Mouse (Mus musculus): ENCODE results near the gene Sowaha. TPM values are rescaled to one million over a fixed set of nuclear protein-coding genes. Genes with fewer than 3 reads are reported as not detected.
A peak's percentile ranks its signal among the peaks of the same experiment; 100 is the strongest.

The Sowaha gene
- not detected in 3 replicates for total RNA-seq (2017)

DNA sequence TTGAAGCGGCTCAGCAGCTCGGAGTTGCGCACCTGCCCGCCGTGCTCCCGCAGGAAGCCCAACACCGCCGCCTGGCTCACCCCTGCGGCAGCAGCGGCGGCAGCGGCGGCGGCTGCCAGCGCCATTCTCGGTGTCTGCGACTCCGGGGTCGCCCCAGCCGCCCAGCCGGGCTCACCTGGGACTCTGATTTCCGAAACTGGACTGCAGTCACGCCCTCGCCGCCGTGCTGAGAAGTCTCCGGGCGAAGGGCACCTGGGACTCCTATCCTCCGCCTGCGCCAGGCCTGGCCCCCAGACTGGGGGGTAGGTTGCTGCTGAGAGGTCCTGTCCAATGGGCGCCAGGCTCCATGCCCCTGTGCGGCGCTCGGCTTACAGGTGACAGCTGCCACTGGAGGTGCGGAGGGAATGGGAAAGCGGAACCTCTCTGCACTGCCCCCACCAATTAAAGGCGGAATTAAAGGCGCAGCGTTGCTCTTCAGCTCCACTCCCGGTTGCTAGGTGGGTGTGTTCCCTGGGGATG is at the start of gene Sowaha, which contains the start of gene Gm9945:
Gene Sowaha, minus strand, starts transcription at position 492 of the 519 bp plus-strand sequence.
Gene Gm9945, plus strand, starts transcription at position 384 of the 519 bp plus-strand sequence.
- no peak for ATAC-seq (replicated peaks; ENCODE audit: insufficient number of reproducible peaks, low FRiP score, low TSS enrichment, poor library complexity, severe bottlenecking)

DNA sequence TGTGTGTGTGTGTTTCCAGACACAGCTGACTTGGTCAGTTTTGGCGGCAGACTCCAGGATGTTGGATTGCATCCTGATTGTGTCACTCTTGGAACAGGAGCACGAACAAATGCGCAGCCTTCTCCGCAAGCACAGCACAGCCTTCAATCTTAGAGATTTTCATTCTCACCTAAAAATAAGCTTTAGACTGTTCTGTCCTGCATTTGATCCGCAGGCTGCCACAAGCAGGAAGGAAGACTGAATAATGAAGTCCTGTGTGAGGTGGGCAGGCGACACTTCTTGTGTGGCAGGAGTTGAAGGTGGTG is 49.1 kb upstream of the Sowaha start:
- no peak for ATAC-seq (replicated peaks; ENCODE audit: insufficient number of reproducible peaks, low FRiP score, low TSS enrichment, poor library complexity, severe bottlenecking)

DNA sequence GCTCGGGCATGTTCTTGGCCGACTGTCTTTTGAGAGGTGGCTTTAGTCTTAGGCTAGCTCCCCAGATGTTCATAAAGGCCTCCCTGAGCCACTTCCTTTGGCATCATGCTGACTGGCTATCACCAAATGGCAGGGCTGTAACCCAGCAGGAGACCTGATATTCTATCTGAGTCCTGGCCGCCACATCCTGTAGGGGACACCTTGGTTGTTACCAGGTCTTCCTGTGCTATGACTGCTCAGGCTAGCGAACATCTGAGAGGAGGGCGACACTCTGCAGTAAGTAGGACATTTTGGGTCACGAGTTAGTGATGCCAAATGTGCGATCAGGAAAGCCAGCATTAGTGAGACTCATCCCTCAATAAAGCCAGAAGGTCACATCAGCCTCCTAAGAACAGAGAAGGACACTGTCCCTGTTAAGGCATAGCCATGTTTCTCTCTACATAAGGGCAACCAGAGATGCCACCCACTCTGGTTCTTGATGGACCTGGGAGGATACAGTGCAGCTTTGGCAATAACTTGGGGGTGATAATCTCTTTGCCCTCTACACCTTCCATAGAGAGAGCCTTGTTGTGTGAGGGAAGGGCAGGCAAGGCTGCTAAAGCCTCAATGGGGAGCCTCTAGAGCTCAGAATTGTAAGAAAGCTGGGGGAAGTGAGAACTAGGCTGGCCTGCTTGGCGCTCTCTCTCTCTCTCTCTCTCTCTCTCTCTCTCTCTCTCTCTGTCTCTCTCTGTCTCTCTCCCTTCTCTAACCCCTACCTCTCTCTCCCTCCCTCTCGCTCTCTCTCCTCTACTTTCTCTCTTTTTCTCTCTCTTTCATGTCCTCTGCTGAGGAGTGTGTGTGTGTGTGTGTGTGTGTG is 48.6 kb upstream of the Sowaha start:
- ATAC-seq (replicated peaks; ENCODE audit: insufficient number of reproducible peaks, low FRiP score, low TSS enrichment, poor library complexity, severe bottlenecking): no peak

DNA sequence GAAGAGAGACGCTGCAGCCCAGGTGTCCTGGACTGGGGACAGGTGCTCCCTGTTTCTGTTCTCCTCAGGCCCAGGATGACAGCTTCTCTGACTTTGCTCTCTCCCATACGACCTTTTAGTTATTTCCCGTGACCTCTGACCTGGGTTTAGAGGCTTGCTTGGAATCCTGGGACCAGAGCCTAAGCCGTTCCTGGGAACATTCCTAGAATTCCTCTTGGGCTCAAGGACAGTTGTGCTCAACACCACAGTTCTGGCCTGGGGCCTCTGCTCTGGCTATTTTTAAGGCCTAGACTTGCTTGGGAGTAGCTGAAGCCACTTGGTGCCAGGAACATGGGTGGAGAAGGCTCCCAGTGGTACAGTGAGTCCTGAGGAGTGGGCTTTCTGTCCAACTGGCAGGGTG is 45.4 kb upstream of the Sowaha start:
- ATAC-seq (replicated peaks; ENCODE audit: insufficient number of reproducible peaks, low FRiP score, low TSS enrichment, poor library complexity, severe bottlenecking): no peak

DNA sequence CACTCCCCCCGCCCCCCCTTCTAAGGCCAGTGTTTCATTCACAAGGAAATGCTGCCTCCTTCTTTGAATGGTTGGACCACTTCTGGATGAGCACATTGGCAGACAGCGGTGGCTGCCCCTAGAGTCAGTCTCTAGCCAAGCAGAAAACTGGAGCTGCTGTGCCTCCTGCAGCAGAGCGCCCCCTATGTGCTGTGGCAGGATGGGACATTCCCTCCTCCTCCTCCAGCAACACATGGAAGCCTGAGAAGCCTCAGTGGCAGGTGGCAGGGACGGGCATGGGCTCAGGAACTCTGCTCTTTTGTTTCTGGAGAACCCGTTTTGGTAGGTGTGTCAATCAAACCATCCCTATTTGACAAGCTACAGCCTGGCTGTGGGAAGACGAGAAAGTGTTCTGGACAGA is 44.8 kb upstream of the Sowaha start:
- no peak for ATAC-seq (replicated peaks; ENCODE audit: insufficient number of reproducible peaks, low FRiP score, low TSS enrichment, poor library complexity, severe bottlenecking)

DNA sequence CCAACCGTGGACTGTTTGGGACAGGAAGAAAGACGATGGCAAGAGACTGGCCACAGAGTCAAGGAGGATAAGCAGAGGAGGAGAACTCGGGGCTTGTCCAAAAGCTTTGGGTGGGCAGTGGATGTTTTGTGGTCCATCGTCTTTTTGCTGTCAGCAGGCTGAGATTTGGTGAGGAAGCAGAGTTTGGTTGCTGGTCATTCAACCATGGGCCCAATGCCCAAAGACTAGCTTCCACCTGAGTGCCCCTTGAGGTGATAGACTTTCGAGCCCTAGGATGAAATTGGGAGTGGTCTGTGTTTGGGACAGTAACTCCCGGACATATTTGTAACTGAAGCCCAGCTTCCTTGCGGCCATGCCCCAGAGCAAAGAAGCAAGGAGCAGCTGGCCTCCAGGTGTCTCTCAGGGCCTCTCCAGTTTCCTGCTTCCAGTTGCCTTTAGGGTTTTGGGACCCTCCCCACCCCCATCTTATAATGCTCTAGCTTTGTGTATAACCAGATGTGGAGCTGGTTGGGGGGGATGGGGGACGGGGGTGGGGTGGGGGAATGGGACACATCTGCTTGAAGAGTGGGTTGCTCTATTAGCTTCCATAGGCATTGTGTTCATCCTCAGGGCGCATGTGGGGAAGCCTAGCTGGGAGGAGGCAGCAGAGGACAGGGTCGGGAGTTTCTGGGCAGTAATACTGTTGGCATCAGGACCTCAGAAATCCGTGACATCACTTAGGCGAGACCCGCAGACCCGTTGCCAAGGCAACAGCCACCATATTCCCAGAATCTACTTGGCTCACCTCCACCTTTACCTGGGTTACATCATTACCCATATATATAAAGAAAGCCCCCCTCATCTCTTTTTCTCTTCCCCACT is 43.7 kb upstream of the Sowaha start:
- ATAC-seq (replicated peaks; ENCODE audit: insufficient number of reproducible peaks, low FRiP score, low TSS enrichment, poor library complexity, severe bottlenecking): no peak

DNA sequence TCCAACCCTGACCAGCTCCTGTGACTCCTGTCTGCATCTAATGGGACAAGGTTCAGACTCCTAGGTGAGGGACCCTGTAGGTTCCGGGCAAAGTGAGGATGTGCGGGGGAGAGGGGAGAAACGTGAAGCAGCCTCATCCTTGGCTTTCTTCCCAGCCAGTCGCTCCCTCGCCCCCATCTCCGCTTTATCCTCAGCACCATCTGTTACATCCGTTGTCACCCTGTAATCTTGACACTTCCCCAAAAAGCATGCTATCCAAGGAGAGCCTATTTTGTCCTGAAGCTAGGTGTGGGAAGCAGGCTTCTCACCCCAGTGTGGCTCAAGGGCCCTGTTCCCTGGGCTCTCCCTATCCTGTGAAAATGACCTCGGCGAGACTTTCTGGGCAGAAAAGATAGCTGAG is 42.9 kb upstream of the Sowaha start:
- no peak for ATAC-seq (replicated peaks; ENCODE audit: insufficient number of reproducible peaks, low FRiP score, low TSS enrichment, poor library complexity, severe bottlenecking)

DNA sequence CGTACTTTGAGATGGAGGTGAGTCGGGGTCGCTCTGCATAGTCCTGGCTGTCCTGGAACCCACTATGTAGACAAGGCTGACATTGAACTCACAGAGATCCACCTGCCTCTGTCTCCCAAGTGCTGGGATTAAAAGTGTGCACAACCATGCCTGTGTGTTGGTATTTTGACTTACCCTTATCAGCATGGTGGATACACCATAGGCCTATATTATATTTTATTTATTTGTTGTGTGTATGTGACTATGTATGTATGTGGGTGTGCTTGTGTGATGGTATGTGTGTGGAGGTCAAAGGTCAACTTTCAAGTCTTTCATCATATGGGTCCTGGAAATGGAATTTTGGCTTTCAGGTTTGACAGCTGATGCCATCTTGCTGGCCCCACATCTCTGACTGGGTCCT is 42.3 kb upstream of the Sowaha start:
- ATAC-seq (replicated peaks; ENCODE audit: insufficient number of reproducible peaks, low FRiP score, low TSS enrichment, poor library complexity, severe bottlenecking): no peak

DNA sequence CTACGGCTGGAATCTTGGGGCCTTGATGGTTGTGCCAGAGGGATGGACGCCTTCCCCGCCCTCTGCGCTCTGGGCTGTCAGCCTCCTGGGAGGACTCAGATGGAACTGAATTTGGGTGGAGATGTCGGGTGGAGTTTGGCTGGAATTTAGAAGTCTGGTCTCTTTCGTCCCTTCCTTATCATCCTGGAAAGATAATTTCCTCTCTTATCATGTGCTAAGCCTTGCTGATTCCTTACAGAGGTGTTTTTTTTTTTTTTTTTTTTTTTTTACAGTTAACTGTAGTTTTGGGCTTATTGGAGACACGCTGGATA is 41.7 kb upstream of the Sowaha start:
- no peak for ATAC-seq (replicated peaks; ENCODE audit: insufficient number of reproducible peaks, low FRiP score, low TSS enrichment, poor library complexity, severe bottlenecking)

DNA sequence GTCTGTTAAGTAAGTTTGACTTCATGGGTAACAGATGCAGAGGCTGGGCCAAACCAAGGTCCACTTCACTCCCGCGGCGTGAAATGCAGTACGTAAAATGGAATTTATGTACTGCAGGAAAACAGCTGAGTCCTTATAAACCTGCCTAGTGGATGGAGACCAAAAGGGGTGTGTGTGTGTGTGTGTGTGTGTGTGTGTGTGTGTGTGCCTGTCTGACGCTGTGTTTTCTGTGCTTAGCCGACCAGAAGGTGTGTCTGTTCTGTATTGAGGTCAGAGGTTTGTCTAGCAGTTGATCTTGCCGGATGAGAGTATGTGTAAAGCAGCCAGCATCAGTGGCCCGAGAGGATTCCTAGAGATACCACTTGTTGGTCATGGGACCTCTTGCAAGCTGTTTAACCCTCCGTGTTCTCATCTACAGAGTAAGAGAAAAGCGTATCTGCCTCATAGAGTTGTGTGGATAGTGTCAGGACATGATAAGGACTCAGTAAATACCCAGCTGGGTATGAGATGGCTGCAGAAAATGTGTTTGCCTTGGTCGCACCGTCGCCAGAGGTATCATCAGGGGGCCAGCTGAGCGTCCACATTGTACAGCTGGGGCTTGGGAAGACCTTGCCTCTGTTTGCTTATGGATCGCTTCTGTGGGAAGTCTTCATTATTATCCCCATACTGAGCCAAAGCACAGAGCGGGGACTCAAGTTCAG is 41.2 kb upstream of the Sowaha start:
- no peak for ATAC-seq (replicated peaks; ENCODE audit: insufficient number of reproducible peaks, low FRiP score, low TSS enrichment, poor library complexity, severe bottlenecking)

DNA sequence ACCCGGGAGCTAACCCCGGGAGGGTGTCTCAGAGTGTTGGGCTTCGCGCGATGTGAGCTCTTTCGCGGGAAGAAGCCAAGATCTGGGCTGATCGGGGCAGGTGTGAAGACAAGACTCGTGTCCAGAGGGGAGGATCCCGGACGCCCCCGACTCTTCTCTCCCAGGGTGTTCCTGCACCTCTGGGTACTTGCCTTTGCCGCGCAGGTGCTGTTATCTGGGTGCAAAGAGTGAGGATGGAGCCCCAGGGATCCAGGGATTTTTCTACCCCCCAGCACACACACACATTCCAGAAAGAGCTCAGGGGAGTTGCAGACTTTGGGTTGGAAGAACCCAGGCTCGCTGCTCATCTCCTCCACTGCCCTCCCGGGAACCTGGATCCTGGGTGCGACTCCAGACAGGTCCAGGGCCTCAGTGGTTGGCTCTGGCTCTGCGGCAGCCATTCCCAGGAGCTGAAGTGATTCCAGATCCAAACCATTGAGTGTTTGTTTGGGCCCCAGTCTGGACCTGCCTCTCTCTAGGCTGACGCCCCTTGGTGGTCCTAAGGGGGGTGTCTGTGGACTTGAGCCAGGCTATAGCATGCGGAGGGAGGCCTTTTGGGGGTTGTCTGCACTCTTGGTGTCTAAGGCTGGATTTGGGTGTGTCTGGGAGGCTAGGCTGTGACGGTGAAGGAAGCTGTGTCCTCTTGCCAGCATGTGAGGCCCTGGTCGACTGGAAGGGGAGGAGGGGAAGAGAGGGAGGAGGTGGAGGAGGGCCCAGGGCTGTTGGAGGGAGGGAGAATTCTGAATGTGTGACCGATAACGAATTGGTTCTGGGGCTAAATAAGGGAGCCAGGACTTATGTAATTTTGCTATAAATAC is 40.3 kb upstream of the Sowaha start:
- no peak for ATAC-seq (replicated peaks; ENCODE audit: insufficient number of reproducible peaks, low FRiP score, low TSS enrichment, poor library complexity, severe bottlenecking)

DNA sequence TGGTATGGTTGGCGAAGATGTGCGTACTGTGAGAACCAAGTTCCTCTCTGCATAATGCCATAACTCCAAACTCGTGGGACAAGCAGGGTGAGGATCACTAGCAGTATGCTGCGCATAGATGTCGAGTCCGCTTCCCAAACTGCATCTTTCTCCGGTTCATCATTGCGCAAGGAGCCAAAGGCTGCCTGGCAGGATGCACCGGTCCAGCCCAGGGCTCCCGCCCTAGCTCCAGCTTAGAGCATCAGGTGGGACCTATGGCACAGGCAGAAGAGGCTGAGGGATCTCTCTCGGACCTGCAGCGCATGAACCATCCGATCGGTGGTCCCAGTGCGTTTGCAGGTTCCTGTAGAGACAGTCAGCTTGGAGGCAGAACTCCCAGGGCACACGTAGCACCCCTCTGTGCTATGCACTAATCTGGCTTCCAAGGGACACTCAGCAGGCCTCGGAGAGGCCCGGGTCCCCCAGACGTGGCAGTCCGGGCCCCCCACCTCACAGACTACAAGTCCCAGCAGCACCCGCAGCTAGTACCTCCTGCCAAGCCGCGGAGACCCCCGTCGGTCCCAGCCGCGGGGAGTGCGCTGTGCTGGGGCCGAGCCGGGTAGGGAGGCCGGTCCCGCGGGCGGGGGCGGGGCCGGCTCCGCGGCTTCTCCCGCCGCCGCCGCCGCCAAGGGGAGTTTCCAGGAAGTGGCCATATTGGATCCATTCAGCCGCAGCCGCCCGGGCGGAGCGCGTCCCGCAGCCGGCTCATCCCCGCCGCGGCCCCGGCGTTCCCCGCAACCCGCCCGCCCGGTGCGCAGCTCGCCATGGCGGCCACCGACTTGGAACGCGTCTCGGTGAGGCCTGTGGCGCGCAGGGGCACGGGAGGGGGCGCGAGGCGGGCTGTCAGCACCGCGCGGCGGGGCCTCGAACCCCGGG is 39.4 kb upstream of the Sowaha start, which contains the start of gene Sept8:
Gene Sept8, plus strand, starts transcription at position 51 of the 915 bp plus-strand sequence.
- ATAC-seq (replicated peaks; ENCODE audit: insufficient number of reproducible peaks, low FRiP score, low TSS enrichment, poor library complexity, severe bottlenecking): peak; percentile 11; the same call in 1 of the 2 replicates

DNA sequence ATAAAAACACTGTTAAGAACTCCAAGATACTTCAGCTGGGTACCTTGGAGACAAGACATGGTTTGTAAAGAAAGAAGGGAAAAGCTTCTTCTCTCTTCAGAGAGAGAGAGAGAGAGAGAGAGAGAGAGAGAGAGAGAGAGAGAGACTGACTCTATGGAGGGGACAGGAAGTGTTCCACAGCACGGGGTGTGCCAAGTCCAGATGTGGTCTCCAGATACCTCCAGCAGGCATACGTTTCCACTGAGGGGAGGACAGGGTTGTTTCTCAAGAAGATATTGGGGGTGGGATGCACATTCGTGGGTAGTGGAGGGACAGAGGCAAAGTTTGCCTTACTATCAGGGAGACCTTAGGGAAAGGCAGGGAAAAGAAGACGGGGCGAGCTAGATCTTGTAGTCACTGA is 38.7 kb upstream of the Sowaha start:
- ATAC-seq (replicated peaks; ENCODE audit: insufficient number of reproducible peaks, low FRiP score, low TSS enrichment, poor library complexity, severe bottlenecking): no peak

DNA sequence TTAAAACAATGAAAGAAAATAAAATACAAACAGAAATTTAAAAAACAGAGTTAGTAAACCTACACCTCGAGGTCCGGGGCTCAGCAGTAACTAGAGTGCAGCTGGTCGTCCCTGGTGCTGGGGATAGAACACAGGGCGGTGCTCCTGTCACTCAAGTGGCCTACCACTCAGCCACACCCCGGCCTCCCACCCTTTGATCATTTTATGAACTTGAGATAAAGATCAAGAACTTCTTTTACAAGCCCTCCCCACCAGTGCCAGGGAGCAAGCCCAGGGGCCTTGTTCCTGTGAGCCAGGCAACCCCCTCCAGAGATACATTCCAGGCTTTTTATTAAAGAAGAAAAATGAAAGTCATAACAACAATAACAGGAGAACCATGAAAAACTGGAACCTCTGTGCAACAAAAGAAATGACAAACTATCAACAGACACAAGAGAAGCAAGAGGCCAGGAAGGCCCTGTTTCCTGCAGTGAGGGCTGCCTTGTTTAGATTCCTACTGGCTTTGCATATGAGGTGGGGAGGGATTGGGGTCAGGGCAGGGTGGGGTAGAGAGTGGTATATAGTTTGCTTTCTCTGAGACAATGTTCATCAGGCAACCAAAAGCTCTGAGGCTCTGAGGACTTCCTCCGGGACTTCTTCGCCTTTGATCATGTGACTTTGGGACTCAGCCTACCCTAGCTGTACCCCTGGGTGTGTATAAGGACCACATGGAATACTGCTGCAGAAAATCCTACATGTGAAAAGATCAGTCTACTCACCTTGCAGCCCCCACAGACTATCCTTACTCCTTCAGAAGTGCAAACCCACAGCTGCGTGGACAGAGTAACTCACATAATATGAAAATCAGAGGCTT is 36.9 kb upstream of the Sowaha start:
- no peak for ATAC-seq (replicated peaks; ENCODE audit: insufficient number of reproducible peaks, low FRiP score, low TSS enrichment, poor library complexity, severe bottlenecking)

DNA sequence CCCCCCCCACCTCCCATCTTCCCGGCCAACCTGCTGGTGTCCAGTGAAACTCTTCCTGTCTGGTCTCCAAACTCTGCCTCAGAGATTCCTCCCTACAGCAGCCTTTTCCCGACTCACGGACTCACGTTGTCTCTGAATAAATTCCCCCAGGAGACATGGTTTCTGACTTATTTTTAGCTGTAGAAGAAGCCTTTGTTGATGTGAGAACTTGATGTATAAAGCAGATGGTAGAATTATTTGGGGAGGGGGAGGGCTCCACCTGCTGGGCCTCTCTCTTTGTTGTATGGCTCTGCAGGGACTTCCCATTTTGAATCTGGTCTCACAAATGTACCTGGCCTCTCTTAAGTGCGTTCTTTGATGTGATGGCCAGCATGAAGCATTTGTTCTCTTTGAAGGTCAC is 30.3 kb upstream of the Sowaha start:
- ATAC-seq (replicated peaks; ENCODE audit: insufficient number of reproducible peaks, low FRiP score, low TSS enrichment, poor library complexity, severe bottlenecking): no peak

DNA sequence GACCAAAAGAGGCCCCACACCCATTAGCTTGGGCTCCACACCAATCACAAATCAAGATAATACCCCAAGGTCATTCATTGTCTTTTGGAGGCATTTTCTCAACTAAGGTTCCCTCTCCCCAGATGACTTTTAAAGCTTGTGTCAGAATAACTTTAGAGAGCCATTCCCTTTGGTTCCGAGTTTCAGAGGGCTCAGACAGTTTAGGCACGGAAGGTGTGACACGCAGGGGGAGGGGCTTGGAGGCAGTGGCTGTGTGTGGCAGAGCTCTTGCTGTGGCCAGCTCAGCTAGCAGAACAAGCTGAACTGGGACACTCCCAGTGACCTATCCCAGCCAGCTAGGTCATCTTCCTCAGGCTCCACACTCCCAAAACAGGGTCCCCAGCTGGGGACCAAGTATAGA is 28.5 kb upstream of the Sowaha start:
- ATAC-seq (replicated peaks; ENCODE audit: insufficient number of reproducible peaks, low FRiP score, low TSS enrichment, poor library complexity, severe bottlenecking): no peak

DNA sequence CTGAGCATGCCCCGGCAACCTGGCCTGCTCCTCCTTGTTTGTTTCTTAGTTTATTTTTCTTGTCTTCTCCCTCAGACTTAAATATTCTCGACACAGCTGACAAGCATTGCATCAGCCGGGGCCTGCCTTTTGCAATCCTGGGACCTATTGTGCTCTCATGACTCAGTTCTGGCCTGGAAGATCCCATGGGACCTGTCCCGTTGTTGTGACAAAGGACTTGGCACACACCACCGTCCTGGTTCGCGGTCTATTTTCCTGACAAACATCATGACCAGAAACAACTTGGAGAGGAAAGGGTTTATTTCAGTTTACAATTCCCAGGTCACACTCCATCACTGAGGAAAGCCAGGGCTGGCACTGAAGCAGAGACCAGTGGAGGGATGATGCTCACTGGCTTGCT is 28.1 kb upstream of the Sowaha start:
- ATAC-seq (replicated peaks; ENCODE audit: insufficient number of reproducible peaks, low FRiP score, low TSS enrichment, poor library complexity, severe bottlenecking): no peak

Measured in monocyte, adult 5-6 weeks (primary cell).